Mouse (Mus musculus) stomach, postnatal 0 days (tissue): ENCODE data around the gene Loxl4. TPM values are rescaled to one million over a fixed set of nuclear protein-coding genes. Genes with fewer than 3 reads are reported as not detected.

Source experiments
- ATAC-seq: fragments of 200-750 bp; cut with Nextera tagmentation; 2 replicates; pipeline ENCODE4 v1.8.0; 2017; ENCODE audit not compliant: low FRiP score, low TSS enrichment
- DNase-seq: peaks from one replicate; pipeline ENCODE4 v3.0.0-alpha.2; 2016; ENCODE audit warnings: low spot score
- H3K27ac ChIP-seq: fragments of 300-500 bp; sonication (generic); replicated peaks from 2 replicates; pipeline ENCODE4 v1.5.1; 2014; ENCODE audit warnings: mild to moderate bottlenecking, control low read depth
- H3K27me3 ChIP-seq: fragments of 300-500 bp; sonication (generic); 2 replicates; pipeline ENCODE4 v1.6.1; 2014; ENCODE audit warnings: low read length; ENCODE audit not compliant: control insufficient read depth, insufficient read depth
- H3K36me3 ChIP-seq: fragments of 300-500 bp; sonication (generic); 2 replicates; pipeline ENCODE4 v1.6.1; 2014; ENCODE audit warnings: low read length, mixed read lengths; ENCODE audit not compliant: control insufficient read depth, insufficient read depth
- H3K4me1 ChIP-seq: fragments of 300-500 bp; sonication (generic); replicated peaks from 2 replicates; pipeline ENCODE4 v1.6.1; 2014; ENCODE audit warnings: antibody characterized with exemption; ENCODE audit not compliant: control insufficient read depth, insufficient read depth
- H3K4me2 ChIP-seq: fragments of 300-500 bp; sonication (generic); replicated peaks from 2 replicates; pipeline ENCODE4 v1.6.1; 2014; ENCODE audit warnings: low read depth, mild to moderate bottlenecking, control low read depth, moderate library complexity
- H3K4me3 ChIP-seq: fragments of 300-500 bp; sonication (generic); 2 replicates; pipeline ENCODE4 v1.5.1; 2014; ENCODE audit warnings: low read depth, low read length, control low read depth
- H3K9ac ChIP-seq: fragments of 300-500 bp; sonication (generic); 2 replicates; pipeline ENCODE4 v1.6.1; 2014; ENCODE audit warnings: mild to moderate bottlenecking, low read length, control low read depth, mixed read lengths
- H3K9me3 ChIP-seq: fragments of 300-500 bp; sonication (generic); 2 replicates; pipeline ENCODE4 v1.6.1; 2016; ENCODE audit warnings: low read length; ENCODE audit not compliant: control insufficient read depth
- CTCF ChIP-seq: IDR thresholded peaks from 2 replicates; pipeline ENCODE4 v1.5.1; 2016; ENCODE audit warnings: antibody characterized with exemption, low read depth, mild to moderate bottlenecking, moderate library complexity
- EP300 ChIP-seq: optimal IDR thresholded peaks from 2 replicates; pipeline ENCODE3; 2016; ENCODE audit warnings: antibody characterized with exemption
- WGBS: fragments of 180-500 bp; shearing (Covaris S2); extraction: QIAGEN DNeasy Blood & Tissue Kit; methylation state at CpG from one replicate; pipeline ENCODE4 v1.1.7; 2014; 5-methylcytosine and 5-hydroxymethylcytosine counted together
- polyA plus RNA-seq: library from polyadenylated mRNA; unstranded; fragments of >200 nt; fragmentation: Nextera tagmentation; extraction: Ambion mirVana; gene quantifications from 2 replicates; pipeline ENCODE4 v1.2.1, GENCODE M21; 2015

Loxl4 gene
- polyA plus RNA-seq = 2.2 and 3.1 TPM in 2 replicates

DNA sequence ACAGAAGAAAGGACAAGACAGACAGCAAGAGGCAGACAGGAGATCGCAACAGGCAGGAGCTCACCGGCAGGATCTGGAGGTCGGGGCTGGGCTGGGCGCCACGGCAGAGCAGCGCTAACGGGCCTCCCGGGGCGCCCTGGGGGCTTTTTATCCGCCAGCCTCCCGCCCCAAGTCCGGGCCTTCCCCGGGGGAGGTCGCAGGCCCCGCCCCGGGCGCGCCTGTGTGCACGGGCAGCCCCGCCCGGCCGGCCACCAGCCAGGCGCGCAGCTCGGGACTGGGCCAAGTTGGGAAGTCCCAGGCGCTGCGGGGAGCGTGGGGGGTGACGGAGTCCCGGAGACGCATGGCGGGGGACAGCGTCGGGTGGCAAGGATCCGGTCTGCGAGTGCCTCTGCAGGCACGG is at the start of gene Loxl4:
Gene Loxl4, minus strand, starts transcription at position 160 of the 400 bp plus-strand sequence.
- ATAC-seq = peak; percentile 74
- Histone ChIP-seq H3K4me3 (peak within 1 kb of the TSS; percentile 49), H3K4me2 (peak within 1 kb of the TSS; percentile 71), H3K36me3 (no peaks in the 10 kb centered on the region), H3K9me3 (no peaks in the 10 kb centered on the region), H3K9ac (peak within 1 kb of the TSS; percentile 60), H3K4me1 (no peaks in the 10 kb centered on the region), H3K27me3 (no peaks in the 10 kb centered on the region; the same call in 1 of the 2 replicates), H3K27ac (peak within 1 kb of the TSS; percentile 35)
- no peak for TF ChIP-seq EP300
- no peak for TF ChIP-seq CTCF
- under 1% methylated on average over 37 of the region's 37 CpGs for WGBS
- peak; percentile 52 for DNase-seq

DNA sequence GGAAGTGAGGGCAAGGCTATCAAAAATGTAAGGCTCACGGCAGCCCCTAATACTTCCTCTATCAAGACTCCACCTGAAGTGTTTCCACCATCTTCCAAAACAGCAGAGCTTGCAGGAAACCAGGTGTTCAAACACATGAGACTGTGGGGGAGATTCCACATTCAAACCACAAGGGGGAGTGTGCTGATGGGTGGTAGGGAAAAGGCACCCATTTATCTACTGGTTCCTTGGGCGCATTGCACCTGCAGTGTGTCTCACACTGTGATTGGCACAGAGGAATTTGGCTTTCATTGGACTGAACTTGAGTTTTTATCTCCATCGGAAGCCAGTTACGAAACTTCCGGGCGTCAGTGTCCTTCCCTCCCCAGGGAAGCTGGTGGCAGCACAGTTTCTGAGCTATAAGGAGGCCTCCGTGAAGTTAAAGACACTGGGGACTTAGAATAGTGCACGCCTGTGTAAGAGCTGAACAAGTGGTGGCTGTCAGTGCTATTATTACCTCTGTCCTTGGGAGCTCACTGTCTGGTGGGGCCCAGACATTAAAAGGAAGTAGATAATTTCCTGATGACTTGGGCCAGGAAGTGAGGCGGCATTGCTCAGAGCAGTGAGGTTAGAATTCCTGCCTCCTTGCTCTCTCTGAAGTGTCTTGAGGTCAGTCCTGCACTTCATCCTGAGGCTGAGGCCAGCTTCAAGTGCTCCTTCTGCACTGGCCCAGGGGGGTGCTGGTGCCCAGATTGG is 49.0 kb upstream of the Loxl4 start:
- TF ChIP-seq EP300 = no peak
- peak; percentile 69 for TF ChIP-seq CTCF

DNA sequence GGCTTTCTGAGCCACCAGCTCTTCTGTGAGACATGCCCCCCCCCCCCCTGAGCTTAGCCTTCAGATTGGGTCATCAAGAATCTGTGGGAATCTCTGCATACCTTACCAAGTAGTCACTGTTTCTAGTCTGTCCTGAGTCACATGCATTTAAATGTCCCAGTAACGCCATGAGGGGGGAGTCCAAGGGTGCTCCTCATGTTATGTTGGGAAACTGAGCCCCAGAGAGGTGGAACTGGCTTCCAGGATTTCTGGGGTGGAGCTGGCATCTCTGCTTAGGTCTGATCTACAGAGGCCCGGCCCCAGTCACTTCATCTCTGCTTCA is 47.6 kb upstream of the Loxl4 start:
- H3K27ac ChIP-seq = 0 out of 2 replicates have a peak overlapping the region, but pooled peaks have one; percentile 8
- ATAC-seq (peak; percentile 22; the same call in 1 of the 2 replicates), DNase-seq (no peak)
- 83% methylated on average over 2 of the region's 2 CpGs for WGBS
- no peak for TF ChIP-seq EP300
- TF ChIP-seq CTCF = no peak
- no peaks in the 10 kb centered on the region for H3K4me1 ChIP-seq
- no peaks in the 10 kb centered on the region for H3K36me3 ChIP-seq
- no peaks in the 10 kb centered on the region for H3K27me3 ChIP-seq
- H3K4me2 ChIP-seq = no peak overlapping the region
- H3K4me3 ChIP-seq = no peak overlapping the region
- no peaks in the 10 kb centered on the region for H3K9me3 ChIP-seq
- no peak overlapping the region for H3K9ac ChIP-seq

More for the DNA sequence above, 49.0 kb upstream of the Loxl4 start:
- WGBS = 70% methylated on average over 9 of the region's 9 CpGs
- Histone ChIP-seq H3K27ac (no peak overlapping the region), H3K4me1 (no peaks in the 10 kb centered on the region), H3K4me2 (no peak overlapping the region), H3K4me3 (no peak overlapping the region), H3K36me3 (no peaks in the 10 kb centered on the region), H3K9me3 (no peaks in the 10 kb centered on the region), H3K9ac (no peak overlapping the region), H3K27me3 (no peaks in the 10 kb centered on the region)
- DNase-seq (no peak), ATAC-seq (no peak)

DNA sequence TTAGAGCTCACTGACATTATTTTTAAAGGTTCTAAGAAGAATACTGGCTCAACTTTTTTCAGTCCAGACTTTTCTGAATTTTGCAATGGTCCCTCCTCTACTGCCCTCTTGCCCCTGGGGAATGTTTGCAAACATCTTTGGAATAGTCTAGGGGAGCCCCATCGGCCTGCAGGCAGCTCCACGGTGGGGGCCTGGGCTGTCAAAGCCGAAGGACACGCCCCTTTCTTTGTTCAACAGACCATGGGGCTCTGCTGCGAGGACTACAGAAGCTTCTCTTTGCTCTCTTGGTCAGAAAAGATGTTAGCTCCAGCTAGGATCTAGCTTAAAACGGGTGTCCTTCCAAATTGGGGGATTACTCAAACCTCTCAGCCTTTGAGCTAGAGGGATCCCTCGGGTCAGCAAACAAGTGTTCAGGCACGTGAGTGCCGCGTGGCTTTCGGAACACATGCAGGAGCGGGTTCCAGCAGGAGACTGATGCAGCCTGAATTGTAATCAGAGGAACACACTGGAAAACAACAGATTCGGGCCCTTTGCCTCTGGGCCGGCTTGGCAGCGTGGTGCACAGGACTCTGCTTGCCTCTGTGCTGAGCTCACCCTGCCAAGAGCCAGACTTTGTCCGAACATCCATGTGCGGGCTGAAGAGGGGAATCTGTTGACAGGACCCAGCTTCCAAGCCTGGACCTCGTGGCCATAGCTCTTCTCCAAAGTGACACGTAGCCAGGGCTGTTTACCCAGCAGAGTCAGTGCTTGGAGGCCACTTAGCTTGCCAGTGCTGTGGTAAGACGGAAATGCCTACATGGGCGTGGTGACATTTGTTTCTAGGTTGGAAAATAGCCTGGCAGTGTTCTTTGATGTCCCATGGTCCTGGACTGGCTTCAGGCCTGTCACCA is 47.0 kb upstream of the Loxl4 start:
- no peaks in the 10 kb centered on the region for H3K36me3 ChIP-seq
- DNase-seq (no peak), ATAC-seq (peak; percentile 68)
- no peaks in the 10 kb centered on the region for H3K4me1 ChIP-seq
- H3K27ac ChIP-seq = 0 out of 2 replicates have a peak overlapping the region, but pooled peaks have one; percentile 8
- H3K4me3 ChIP-seq = no peak overlapping the region
- WGBS = 31% methylated on average over 21 of the region's 21 CpGs
- no peak for TF ChIP-seq CTCF
- TF ChIP-seq EP300 = no peak
- no peaks in the 10 kb centered on the region for H3K9me3 ChIP-seq
- H3K4me2 ChIP-seq = no peak overlapping the region
- H3K9ac ChIP-seq = no peak overlapping the region
- no peaks in the 10 kb centered on the region for H3K27me3 ChIP-seq

DNA sequence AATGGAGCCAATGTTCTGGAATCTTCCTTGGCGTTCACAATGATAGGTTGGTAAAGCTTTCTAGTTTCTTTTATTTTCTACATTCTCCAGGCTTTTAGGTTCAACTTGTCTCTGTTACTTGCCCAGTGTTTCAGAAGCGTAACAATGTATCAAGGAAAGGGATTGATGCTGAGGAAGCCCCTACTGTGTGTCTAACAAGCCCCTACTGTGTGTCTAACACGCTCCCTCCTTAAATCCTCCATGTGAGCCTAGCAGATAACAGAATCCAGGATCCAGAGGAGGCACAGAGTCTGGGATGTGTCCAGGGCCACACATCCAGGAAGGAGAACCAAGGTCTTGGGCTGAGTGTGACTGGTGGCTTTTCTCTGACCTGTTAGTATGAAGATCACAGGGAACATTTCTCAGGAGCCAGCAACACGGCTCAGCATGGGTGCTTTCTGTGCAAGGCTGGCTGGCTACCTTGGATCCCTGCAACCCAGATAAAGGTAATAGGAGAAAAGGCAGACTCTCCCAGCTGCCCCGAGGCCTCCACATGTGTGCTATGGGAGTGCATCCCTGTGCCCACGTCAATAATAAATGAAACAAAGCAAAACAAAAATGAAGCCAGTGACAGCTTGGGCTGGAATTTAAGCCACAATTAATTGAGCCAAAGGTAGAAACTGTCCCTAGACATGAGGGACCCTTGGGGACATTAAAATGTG is 46.0 kb upstream of the Loxl4 start:
- no peaks in the 10 kb centered on the region for H3K36me3 ChIP-seq
- TF ChIP-seq EP300 = no peak
- TF ChIP-seq CTCF = no peak
- H3K9ac ChIP-seq = no peak overlapping the region
- no peaks in the 10 kb centered on the region for H3K4me1 ChIP-seq
- DNase-seq (no peak), ATAC-seq (no peak)
- H3K9me3 ChIP-seq = no peaks in the 10 kb centered on the region
- H3K27me3 ChIP-seq = no peaks in the 10 kb centered on the region
- 81% methylated on average over 6 of the region's 6 CpGs for WGBS
- H3K27ac ChIP-seq = no peak overlapping the region
- H3K4me3 ChIP-seq = no peak overlapping the region
- H3K4me2 ChIP-seq = no peak overlapping the region
